Mouse (Mus musculus): ENCODE measurements around the gene Serinc2.

The Serinc2 gene

DNA sequence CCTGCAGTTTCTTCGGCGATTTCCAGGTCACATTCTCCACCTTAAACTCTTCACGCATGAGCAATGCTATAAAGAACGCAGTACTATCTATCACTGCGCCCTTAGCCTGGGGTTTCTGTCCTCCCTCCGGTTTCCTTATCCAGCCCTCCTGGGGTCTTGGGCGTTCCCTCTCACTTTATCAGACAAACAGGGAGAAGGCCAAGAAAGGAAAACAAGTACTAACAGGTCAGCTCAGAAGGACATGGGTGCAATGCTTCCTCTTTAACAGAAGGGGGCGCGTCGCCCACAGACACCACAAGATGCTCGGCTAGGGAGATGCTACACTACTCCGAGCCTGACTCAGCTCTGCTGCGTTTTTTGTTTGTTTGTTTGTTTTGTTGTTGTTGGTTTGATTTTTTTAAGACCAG is 18.1 kb upstream of the Serinc2 start:
- DNase-seq (ENCODE audit: low read depth, low spot score): peak; percentile 57

DNA sequence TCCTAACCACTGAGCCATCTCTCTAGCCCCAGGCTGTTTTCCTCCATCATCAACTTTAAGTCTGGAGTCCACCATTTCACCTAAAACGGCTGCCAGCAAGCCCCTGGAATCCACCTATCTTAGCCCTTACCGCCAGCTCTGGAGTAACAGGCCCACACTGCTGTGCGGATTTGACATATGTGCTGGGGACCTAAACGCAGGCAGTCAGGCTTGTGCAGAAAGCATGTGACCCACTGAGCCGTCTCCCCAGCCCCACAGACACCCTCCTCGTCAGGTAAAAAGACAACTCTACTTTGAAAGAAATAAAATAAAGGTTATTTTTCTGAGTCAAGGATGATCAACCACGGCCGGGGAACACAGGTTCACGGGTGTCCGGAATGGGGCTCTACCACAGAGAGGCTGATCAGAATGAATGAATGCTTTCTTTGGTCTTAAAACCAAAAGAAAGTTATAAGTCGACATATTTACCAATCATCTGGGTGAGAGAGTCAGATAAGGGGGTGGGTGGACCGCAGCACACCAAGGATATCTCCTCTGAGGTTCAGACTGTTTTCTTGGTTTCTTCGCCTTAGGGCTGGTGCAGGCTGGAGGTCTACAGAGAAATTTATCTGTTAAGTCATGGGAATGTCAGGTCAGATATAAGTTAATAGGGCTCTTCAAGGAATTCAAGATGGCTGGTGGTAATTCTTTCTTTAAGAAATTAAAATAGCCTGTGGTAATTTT is 17.4 kb upstream of the Serinc2 start:
- no peak for DNase-seq (ENCODE audit: low read depth, low spot score)

DNA sequence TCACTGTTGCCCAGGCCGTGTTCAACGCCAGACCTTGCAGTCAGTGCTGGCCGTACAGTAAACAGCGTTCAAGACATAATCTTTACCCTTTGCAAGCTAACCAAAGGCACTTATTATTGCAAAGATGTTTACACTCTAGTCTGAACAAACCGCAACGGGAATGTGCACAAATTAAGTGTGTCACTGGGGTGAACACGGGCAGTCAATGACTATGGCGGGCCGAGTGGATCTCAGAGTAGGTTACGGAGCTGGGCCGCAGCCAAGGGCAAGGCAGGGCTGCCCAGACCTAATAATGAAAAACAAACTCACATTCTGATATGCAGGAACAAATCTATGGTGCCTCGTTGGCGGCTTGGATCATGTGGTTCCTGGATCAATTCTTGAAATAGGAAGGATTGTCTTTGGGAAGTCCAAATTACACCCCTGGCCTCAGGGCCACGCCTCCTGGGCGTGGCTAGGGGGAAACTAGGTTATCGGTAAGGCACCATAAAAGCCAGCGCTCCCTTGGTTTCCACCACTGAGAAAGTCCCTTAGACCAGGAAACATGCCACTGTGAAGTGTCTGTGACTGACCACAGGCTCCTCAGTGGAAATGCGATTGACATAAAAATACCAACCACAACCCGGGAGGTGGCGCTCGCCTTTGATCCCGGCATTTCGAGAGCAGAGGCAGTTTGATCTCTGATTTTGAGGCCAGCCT is 16.2 kb upstream of the Serinc2 start:
- no peak for DNase-seq (ENCODE audit: low read depth, low spot score)

DNA sequence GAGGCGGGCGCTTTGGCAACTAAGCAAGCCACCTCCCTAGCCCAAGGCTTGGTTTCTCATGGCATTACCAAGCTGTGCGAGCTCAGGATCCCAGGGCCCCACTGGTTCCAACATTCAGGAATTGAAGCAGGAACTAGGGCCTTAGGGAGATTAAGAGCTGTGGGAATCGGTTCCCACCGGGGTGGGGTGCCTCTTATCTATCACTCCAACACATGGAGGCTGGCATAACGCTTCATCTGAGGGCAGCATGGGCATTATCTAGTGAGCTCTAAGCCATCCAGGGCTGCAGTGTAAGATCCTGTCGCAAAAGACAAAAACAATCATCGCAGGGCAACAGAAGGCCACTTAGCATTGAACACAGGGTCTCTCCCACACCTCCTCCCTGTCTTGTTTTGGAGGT is 15.5 kb upstream of the Serinc2 start:
- no peak for DNase-seq (ENCODE audit: low read depth, low spot score)

DNA sequence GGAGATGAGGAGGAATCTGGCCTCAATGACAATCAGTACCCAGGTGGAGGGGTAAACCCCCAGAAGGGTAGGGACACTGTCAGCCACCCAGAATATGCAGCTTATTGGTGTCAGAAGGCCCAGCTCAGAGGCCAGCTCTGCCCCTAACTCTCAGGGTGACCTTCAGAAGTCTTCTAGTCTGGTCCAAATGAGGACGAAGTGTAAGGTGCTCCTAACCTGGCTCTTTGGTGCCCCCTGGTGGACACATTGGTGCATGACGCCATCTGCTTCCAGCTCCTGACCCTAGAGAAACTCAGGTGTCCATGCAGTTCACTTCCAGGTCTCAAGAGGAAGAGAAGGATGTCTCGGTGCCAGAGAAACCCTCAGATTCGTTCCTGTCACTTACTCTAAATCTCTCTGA is 13.3 kb upstream of the Serinc2 start:
- peak; percentile 86 for DNase-seq (ENCODE audit: low read depth, low spot score)

DNA sequence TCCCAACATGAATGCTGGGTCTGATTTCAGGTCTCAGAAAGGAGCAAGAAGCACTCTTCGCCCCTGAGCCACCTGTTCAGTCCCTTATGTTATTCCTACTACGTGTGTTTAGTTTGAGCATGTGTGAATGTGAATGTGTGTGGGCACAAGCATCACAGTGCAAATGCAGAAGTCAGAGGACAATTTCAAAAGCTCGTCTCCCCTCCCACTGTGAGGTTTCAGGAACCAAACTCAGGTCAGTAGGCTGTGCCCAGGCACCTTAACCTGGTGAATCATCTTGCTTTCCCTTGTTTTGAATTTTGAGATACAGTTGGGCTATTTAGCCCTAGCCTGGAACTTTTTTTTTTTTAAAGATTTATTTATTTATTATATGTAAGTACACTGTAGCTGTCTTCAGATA is 10.8 kb upstream of the Serinc2 start:
- no peak for DNase-seq (ENCODE audit: low read depth, low spot score)

DNA sequence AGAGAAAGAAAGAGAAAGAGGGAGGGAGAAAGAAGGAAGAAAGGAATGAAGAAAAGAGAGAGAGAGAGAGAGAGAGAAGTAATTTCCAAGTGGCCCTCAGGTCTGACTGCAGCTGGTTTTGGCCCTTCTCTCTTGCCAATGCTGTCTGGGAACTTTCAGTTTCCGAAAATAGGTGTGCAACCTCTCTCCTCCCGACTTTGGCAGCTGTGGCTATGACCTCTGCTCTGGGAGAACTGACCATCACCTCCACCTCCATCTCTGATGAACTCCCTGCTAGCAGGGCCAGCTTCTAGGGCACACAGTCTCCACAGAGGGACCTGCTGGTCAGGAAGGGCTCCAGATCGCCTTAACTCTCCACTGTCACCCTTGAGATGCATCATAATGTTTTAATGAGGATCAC is 7.5 kb upstream of the Serinc2 start:
- DNase-seq (ENCODE audit: low read depth, low spot score): no peak

DNA sequence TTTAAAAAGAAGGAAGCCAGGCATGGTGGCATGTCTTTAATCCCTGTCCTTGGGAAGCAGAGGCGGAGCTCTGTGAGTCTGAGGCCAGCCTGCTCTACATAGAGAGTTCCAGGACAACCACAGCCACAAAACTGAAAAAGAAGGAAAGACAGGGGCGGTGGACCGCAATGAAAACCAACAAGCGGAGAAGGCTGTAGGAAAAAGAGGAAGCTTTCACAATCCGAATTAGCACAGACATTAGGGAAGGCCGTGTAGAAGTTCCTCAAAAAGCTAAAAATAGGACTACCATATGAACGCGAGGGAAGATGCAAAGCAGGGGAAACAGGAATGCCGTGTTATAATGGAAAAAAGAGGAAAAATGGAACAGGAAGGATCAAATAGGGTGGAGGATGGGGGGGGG is 4.8 kb upstream of the Serinc2 start:
- no peak for DNase-seq (ENCODE audit: low read depth, low spot score)

DNA sequence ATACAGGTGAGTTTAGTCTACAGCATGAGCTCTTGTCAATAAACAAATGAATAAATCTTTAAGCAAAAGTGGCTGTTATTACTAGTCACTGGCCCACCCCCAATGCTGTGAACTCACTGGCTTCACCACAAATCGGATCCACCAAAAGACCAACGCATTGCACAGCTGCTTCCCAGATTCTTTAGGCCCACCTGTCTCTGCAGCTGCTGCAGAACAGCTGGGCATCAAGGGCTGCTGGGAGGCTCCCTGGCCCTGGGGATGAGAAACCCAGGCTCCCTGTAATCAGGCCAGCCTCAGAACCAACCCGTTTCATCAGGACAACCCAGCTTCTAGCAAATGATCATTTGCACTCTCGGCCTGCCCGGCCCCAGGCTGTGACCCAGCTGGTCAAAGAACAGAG is 3.9 kb upstream of the Serinc2 start:
- DNase-seq (ENCODE audit: low read depth, low spot score): no peak

DNA sequence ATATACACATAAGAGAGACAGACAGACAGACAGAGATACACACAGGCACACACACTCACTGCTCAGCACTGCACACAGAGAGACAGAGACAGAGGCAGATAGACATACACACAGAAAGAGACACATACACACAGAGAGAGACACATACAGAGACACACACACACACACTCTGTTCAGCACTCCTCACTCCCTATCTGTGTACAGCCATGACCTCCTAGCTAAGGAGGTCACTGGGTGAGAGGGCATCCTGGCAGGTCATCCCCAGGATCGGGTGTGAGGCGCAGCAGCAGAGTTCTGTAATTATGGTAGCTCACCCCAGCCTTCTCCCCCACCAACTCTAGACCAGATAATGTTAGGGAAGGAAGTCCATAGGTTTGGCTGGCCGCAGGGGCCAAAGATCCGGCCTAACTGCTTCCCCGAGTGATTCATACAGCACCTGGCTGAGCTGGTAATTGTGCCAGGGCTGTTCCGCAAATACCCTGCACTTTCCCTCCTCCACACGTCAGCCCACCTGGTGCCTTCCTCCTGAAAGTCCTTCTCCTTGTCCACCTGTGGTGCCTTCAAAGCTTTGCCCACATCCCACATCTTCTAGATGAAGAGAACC is 2.3 kb downstream of the Serinc2 start:
- no peak for DNase-seq (ENCODE audit: low read depth, low spot score)

DNA sequence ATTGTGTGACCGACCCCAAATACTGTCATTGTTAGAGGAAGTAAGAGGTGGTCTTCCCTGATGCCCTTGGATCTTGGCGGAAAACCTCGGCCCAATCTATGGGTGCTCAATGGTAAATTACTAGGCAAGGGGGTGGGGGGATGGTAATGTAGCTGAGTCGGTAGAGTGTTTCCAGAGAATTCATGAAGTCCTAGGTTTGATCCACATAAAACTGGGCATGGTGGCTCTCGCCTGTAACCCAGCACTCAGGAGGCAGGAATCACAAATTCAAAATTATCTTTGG is 3.2 kb downstream of the Serinc2 start:
- no peak for DNase-seq (ENCODE audit: low read depth, low spot score)

DNA sequence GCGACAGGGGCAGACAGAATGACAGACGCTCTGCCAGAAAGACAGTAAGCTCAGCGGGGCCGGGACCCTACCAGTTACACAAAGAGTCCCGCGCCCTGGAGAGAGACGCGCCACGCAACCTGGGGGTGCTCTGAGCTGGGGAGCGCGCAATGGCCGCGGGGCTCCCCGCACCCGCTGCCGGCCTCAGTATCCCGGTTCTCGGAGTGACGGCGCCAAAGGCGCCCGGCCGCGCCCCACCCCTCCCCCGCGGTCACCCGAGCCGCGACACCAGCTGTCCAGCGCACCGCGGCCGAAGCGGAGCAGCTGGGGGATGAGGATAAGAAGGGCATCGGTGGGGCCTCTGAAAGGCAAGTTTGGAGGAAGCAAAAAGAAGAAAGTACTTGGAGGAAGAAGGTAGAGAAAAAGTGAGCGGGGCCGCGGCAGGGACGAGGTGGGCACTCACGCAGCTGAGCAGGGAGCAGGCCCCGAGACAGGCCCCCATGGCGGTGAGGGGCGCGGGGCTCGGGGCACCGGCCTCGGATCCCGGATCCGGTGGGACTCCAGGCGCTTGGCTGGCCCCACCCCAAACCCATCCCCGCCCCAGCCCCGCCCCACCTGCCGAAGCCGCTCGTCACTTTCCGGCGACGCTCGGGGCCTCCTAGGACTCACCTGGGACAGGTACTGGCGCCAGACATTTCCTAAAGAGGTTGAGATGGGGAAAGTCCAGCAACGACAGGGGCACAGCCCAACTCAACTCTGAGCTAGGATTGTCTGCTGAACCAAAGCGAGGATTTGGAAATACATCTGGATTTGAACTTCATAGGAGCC is 3.8 kb downstream of the Serinc2 start:
- no peak for DNase-seq (ENCODE audit: low read depth, low spot score)

DNA sequence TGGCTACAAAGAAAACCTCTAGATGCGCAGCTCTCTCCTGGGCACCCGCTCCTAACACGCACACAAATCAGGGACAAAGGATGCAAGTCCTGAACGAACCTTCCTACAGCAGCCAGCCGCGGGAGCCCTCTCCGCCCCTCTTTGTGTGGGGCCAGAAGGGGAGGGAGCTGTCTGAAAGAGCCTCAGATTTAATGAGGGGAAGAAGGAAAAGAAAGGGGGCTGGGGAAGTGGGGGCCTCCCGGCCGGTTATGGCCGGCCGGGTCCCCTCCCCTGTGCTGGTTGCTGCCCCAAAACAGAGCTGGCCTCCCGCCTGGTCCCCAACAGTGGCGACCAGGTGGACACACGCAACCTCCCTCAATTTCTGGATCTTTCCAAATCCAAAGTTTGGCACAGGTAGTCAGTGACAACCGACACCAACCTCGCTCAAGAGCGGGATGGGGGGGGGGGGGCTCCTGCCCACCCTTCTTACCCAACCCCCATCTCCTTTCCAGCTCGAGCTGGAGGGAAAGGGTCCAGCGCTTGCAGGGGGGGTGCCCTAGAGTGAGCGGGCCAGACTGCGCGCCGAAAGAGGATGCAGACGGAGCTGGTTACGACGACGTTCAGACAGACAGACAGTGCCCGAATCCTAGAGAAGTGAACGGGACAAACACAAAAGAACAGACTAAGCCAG is 4.5 kb downstream of the Serinc2 start:
- DNase-seq (ENCODE audit: low read depth, low spot score): peak; percentile 16

DNA sequence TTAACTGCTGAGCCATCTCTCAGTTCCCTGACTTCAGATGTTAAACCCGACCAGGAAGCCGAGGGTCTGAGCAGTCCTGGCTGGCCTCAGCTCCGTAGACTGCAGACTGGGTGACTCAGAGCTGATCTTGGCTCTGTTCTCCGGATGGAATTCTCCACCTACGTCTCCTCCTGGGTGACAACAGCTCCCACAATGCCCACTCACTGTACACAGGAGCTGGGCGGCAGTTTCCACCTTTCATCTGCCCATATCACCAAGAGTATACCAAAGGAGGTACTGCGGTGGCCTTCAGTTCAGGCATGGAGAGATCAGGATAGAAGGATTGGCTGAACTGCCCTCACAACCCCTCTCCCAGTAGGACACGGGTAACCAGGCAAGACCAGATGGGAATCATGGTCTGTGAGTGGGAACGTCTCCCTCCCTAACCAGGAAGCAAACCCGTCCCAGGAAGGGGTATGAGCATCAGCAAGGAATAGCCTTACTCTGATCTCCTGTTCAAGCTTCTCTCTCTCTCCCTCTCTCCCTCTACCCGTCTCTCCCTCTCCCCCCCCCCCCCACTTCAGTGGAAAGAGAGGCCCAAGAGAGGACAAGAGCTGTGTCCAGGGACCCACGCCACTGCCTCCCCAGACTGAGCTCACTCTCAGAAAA is 5.2 kb downstream of the Serinc2 start:
- DNase-seq (ENCODE audit: low read depth, low spot score): peak; percentile 92

DNA sequence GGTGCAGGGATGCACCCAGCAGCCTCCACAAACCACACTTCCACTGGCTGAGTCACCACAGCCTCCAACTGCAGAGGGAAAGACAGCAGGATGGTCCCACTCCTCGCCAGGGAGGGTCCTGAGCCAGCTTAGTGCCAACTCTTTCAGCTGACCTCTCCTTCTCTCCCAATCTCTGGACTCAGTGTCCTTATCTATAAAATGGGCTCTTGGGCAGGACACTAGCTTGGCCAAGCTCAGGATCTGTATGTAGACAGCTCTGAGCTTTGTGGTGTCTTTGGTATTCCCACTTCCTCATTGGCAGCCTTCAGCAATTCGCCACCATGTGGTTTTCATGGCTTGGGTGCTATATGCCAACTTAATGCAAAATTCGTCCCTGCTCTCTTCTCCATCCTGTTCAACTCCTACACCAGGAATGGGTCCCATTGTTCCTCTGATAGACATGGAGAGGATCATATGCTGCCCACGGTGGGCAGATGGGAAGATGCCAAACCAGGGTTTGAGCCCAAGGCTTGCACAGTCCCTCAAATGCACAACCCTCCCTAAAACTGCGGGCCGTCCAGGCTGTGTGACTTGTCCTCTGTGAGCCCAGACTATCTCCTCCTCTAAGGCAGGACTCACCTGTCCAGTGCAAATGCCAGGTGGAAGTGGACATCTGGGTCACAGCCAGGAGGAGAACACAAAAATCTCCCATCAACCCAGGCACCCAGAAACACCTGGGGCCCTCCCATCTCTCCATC is 8.2 kb downstream of the Serinc2 start:
- DNase-seq (ENCODE audit: low read depth, low spot score): peak; percentile 27

DNA sequence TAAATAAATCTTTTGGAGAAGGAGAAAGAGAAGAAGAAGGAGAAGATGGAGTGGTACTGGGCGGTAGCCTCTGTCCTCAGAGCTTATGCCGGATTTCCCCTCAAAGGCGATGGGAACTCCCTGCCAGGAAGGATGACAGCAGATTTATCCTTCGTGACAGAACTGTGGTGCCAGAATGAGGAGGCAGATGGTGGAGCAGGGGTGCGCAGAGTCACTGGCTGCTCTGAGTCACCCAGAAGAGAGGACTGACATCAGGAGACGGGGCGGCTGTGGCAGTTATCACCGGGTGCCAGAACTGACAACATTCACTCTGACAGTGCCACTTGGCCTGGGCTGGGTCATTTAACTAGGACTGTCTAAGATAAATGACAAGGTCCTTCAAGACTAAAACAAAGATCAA is 8.9 kb downstream of the Serinc2 start:
- DNase-seq (ENCODE audit: low read depth, low spot score): peak; percentile 13

DNA sequence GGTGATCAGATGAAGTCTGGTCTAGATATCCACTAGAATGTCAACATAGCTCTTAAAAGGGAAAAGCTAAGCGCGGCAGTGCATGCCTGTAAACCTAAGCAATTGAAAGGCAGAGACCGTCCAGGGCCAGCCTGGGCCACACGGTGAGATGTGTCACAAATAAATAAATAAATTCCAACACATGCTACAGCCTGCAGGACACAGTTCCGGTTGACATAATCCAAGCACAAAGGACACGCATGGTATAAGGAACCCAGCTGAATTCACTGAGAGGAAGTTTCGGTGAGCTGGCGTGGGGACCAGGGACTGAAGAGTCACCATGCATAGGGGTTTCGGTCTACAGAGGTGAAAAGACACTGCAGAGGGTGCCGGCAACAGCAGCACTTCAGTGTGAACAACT is 10.3 kb downstream of the Serinc2 start:
- no peak for DNase-seq (ENCODE audit: low read depth, low spot score)

DNA sequence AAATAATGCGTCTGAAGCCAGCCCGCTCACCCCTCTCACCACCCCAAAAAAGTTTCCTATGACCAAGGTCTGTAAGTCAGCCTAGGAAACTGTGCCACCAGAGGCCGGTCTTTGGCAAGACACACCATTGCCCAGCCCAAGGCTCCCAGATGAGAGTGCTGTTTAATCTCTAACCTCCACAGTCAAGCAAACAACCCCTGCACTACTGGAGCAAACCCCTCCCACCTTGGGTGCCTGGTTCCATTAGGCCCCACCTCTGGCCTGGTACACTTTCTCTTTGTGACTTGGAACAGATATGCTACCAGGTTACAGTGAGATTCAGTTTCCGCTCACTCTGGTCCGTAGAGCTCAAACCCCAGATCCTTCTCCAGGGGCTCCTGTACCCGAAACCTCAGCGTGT is 11.9 kb downstream of the Serinc2 start:
- no peak for DNase-seq (ENCODE audit: low read depth, low spot score)

DNA sequence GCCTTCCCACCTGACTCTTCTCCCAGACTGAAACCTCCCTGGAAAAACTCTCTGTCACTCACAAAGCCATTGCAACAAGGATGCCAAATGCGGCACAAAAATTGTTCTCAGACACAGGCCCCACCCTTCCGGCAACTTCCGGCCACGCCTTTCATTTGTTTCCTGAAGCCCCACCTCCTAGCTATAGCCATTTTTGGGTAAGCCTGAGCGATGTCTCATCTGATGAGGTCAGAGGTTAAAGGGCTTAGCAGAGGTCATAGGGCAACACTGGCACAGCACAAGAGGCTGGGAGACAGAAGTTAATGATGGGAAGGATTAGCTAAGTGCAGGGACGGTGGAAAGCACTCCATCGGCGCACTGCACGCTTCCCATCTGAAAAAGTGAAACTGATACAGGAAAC is 12.4 kb downstream of the Serinc2 start:
- DNase-seq (ENCODE audit: low read depth, low spot score): no peak

DNA sequence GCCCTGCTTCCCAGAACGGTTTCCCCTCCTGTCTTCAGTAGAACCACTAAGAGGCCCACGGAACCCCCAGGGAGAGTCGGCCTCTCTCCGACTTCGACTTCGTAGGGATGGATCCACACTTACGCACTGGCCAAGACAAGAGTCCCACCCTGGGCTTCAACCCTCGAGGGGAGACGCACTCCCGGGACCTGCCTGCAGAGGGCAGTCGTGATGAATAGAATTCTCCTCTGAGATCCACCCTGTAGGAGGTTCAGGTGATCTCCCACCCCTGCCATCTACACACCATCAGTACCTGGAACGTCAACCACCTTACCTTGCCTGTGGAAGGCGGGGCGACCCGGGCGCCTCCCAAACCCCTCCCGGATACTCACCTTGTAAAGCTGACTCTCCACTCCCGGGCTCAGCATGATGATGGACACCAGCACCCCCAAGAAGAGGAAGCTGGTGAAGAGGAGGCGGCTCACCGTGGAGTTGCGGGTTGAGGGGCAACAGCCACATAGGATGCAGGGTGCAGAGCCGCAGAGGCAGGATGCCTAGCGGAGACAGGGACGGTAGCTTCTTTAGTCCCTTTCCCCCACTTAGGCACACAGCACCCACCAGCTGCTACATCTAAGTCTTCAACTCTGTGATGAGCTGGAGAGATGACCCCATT is 14.2 kb downstream of the Serinc2 start:
- peak; percentile 20 for DNase-seq (ENCODE audit: low read depth, low spot score)
